8 mouse cellular contexts compared by ENCODE assay signal in the genomic region with DNA sequence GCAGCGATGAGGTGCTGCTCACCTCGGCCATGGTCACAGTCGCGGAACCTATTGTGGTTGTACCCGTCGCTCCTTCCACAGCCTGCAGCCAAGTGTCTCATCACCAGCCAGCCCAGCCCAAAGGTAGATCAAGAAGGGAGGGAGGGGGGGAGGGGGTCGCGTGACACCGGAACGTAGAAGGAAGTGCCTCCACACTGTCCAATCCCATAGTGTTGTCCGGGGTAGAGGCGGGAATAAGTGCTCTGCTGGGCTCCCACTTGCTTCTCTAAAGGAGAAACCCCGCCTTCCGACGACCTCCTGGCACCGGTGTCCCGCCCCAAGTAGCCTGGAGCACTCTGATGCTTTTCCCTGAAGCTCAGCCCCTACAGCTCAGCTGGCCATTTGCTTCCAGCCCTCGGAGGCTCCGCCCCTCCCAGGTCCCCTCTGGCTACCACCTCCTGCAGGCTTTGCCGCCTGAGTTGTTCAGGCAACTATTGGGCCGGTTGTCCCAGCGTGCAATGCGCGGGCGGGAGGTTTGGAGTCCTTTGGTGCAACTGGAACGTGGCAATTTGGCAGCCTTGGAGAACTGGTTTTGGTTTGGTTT. TPM values are rescaled to one million over a fixed set of nuclear protein-coding genes. Genes with fewer than 3 reads are reported as not detected.
DNase-seq lines count a peak whose midpoint lies in the region; ATAC-seq lines count a peak whose summit lies in the region.

A gene (minus strand): TSS at position 183 of the 583 bp plus-strand sequence.
A gene (plus strand): TSS at position 400 of the 583 bp plus-strand sequence.

- H3K4me3 ChIP-seq in intestine, embryonic 14.5 days (ENCODE audit: low read depth, low read length) = peak within 1 kb of the TSS; percentile 57

- peak; percentile 92 to 94 for DNase-seq in adrenal gland, adult (ENCODE audit: inconsistent age in 2 of 2, low spot score in 1 of 2)
- DNase-seq in embryo, embryonic 10.5 days (ENCODE audit: low spot score) = peak; percentile 89
- peak; percentile 88 for DNase-seq in gastrocnemius, postnatal 14 days
- peak; percentile 80 for DNase-seq in intestine, embryonic 14.5 days (ENCODE audit: low spot score)
- DNase-seq in left cerebral cortex, postnatal 14 days (ENCODE audit: low spot score in 2 of 2) = peak; percentile 82
- DNase-seq in mesoderm, embryonic 11.5 days (ENCODE audit: low read depth, low spot score) = peak; percentile 92
- peak; percentile 85 to 89 for DNase-seq in right cerebral cortex, postnatal 36 days (ENCODE audit: low spot score in 2 of 2)
- DNase-seq in yolk sac, embryonic 10.5 days (ENCODE audit: low spot score) = peak; percentile 90

- H3K36me3 ChIP-seq in intestine, embryonic 14.5 days (ENCODE audit: control insufficient read depth, insufficient read depth, low read length) = no peaks in the 10 kb centered on the region

- H3K27ac ChIP-seq in intestine, embryonic 14.5 days (ENCODE audit: low read depth) = 0 out of 2 replicates have a peak within 1 kb of the TSS, but pooled peaks have one; percentile 16

- ATAC-seq in intestine, embryonic 14.5 days (replicated peaks; ENCODE audit: low FRiP score, low TSS enrichment, low read depth) = peak; percentile 100

- no peaks in the 10 kb centered on the region for H3K9me3 ChIP-seq in intestine, embryonic 14.5 days (ENCODE audit: control insufficient read depth, low read length)

- intact Hi-C loops in gastrocnemius, postnatal 14 days (cut with DNase I; ENCODE audit: low total_unique reads) = no loop called here
- intact Hi-C loops in left cerebral cortex, postnatal 14 days (cut with DNase I) = no loop called here

- WGBS in intestine, embryonic 14.5 days = 8% methylated on average over 23 of the region's 26 CpGs

- peak within 1 kb of the TSS; percentile 54 for H3K4me2 ChIP-seq in intestine, embryonic 14.5 days (ENCODE audit: low read length)

- H3K4me1 ChIP-seq in intestine, embryonic 14.5 days (replicated peaks; ENCODE audit: control insufficient read depth, insufficient read depth, low read length) = no peaks in the 10 kb centered on the region; the same call in 1 of the 2 replicates

- H3K27me3 ChIP-seq in intestine, embryonic 14.5 days (replicated peaks; ENCODE audit: control insufficient read depth, insufficient read depth, low read length) = no peaks in the 10 kb centered on the region

- peak within 1 kb of the TSS; percentile 41 for H3K9ac ChIP-seq in intestine, embryonic 14.5 days (ENCODE audit: low read length)

RNA-seq across cellular contexts. Expression of the first gene that starts in this region (rescaled TPM):
- total RNA-seq in gastrocnemius, postnatal 14 days (2021) = 10 to 100 TPM in 1 of 2 experiments, 1 to 10 TPM in 1; 9.0 to 10.1 TPM
- polyA plus RNA-seq in intestine, embryonic 14.5 days (2014; fragmentation: Nextera tagmentation; extraction: Ambion mirVana) = 22.0 and 23.7 TPM in 2 replicates
- 10 to 100 TPM; 17.1 to 21.1 TPM for total RNA-seq in left cerebral cortex, postnatal 14 days (2021)

RNA-seq across cellular contexts. Expression of the second gene that starts in this region (rescaled TPM):
- total RNA-seq in gastrocnemius, postnatal 14 days (2021) = under 1 TPM; 0.55 to 0.69 TPM
- 8.3 and 10.1 TPM in 2 replicates for polyA plus RNA-seq in intestine, embryonic 14.5 days (2014; fragmentation: Nextera tagmentation; extraction: Ambion mirVana)
- total RNA-seq in left cerebral cortex, postnatal 14 days (2021) = 1 to 10 TPM; 1.1 to 1.7 TPM

Comparison
In these comparisons a context has a peak if more than half of its experiments do, and no peak if none do; other contexts are left out.
1. Peak in every context shown above with its lines: DNase-seq, ATAC-seq, H3K4me3 ChIP-seq and H3K27ac ChIP-seq.